Mouse (Mus musculus) olfactory bulb, adult 2 months (tissue): Measurements from ENCODE around the gene Gphb5.

Source experiments
- CTCF ChIP-seq: fragments of 200-500 bp; IDR thresholded peaks from 2 replicates; pipeline ENCODE4 v1.5.1; 2012; ENCODE audit warnings: low read depth, mild to moderate bottlenecking, low read length, moderate library complexity; ENCODE audit not compliant: insufficient read depth
- POLR2A ChIP-seq: fragments of 200-500 bp; IDR thresholded peaks from 2 replicates; pipeline ENCODE4 v1.6.1; 2012; ENCODE audit warnings: mild to moderate bottlenecking, low read depth, low read length, moderate library complexity; ENCODE audit not compliant: insufficient read depth

DNA sequence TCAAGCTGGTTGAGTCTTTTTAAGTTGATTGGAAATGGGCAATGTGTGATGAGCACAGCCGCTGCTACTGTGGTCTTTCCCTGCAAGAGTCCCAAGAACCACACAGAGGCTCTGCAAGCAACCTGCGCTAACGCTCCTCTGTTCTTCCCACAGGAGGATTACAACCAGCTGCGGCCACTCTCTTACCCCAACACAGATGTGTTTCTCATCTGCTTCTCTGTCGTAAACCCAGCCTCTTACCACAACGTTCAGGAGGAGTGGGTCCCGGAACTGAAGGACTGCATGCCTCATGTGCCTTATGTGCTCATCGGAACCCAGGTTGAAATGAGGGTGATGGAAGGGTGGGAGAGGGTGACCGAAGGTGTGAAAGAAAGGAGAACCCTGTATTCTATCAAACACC lies 25.1 kb downstream of the Gphb5 start:
- TF ChIP-seq CTCF, result no peak
- TF ChIP-seq POLR2A, result no peak
